Mouse (Mus musculus) kidney, adult 9 months (tissue): ENCODE results near the gene Resp18.

Experiments used
- DNase-seq: peaks from one replicate; pipeline ENCODE4 v3.0.0; 2022

Gene Resp18

GRCm38 (mm10) chr1:75264091-75264880, 13.9 kb downstream of the Resp18 start, which contains the start of gene Ptprn:
Gene Ptprn (minus strand): TSS chr1:75264502.
- no peak for DNase-seq

GRCm38 (mm10) chr1:75262969-75263951, 15.0 kb downstream of the Resp18 start:
- peak; percentile 42 for DNase-seq

- DNase-seq, result no peak
Measured at GRCm38 (mm10) chr1:75261278-75261677, 16.9 kb downstream of the Resp18 start.

- no peak for DNase-seq
Measured at GRCm38 (mm10) chr1:75255516-75256046, 22.6 kb downstream of the Resp18 start.

- no peak for DNase-seq
Measured at GRCm38 (mm10) chr1:75254625-75255013, 23.6 kb downstream of the Resp18 start.

- peak; percentile 87 for DNase-seq
Measured at GRCm38 (mm10) chr1:75253849-75254624, 24.2 kb downstream of the Resp18 start.

GRCm38 (mm10) chr1:75253029-75253428, 25.2 kb downstream of the Resp18 start:
- DNase-seq, result no peak

- DNase-seq, result no peak
Measured at GRCm38 (mm10) chr1:75252308-75252707, 25.9 kb downstream of the Resp18 start.

GRCm38 (mm10) chr1:75251112-75251970, 26.9 kb downstream of the Resp18 start:
- DNase-seq, result peak; percentile 93

- DNase-seq, result no peak
Measured at GRCm38 (mm10) chr1:75250498-75250897, 27.7 kb downstream of the Resp18 start.

GRCm38 (mm10) chr1:75248041-75248772, 30.0 kb downstream of the Resp18 start:
- no peak for DNase-seq

- DNase-seq, result no peak
Measured at GRCm38 (mm10) chr1:75247071-75247930, 30.9 kb downstream of the Resp18 start.

GRCm38 (mm10) chr1:75244836-75245235, 33.4 kb downstream of the Resp18 start:
- DNase-seq, result peak; percentile 77

- no peak for DNase-seq
Measured at GRCm38 (mm10) chr1:75244175-75244826, 33.9 kb downstream of the Resp18 start.

GRCm38 (mm10) chr1:75243411-75243810, 34.8 kb downstream of the Resp18 start:
- no peak for DNase-seq

GRCm38 (mm10) chr1:75239591-75239990, 38.6 kb downstream of the Resp18 start:
- DNase-seq, result no peak

GRCm38 (mm10) chr1:75236117-75237050, 41.8 kb downstream of the Resp18 start, which contains the start of gene Dnajb2:
Gene Dnajb2 (plus strand): TSS chr1:75236406.
- peak; percentile 94 for DNase-seq

- DNase-seq, result peak; percentile 80
Measured at GRCm38 (mm10) chr1:75234606-75235005, 43.6 kb downstream of the Resp18 start.
